Mouse (Mus musculus): ENCODE results near the gene Rnls.
A peak's percentile ranks its signal among the peaks of the same experiment; 100 is the strongest.
"Not testable (repeated sequence)": the region's sequence is repeated elsewhere in the genome, so short reads cannot be mapped to it uniquely, and the experiment has no call there.

Rnls gene

GRCm38 (mm10) chr19:33391651-33392382 lies at the start of gene Rnls:
Rnls (minus strand) TSS chr19:33392295.
- DNase-seq (ENCODE audit: low spot score) = peak; percentile 90

- DNase-seq (ENCODE audit: low spot score) = no peak
These were observed 37.4 kb upstream of the Rnls start for GRCm38 (mm10) chr19:33429457-33429856.

GRCm38 (mm10) chr19:33419368-33419767 lies 27.3 kb upstream of the Rnls start:
- not testable (repeated sequence) for DNase-seq (ENCODE audit: low spot score)

GRCm38 (mm10) chr19:33380825-33381224 lies 11.3 kb downstream of the Rnls start:
- DNase-seq (ENCODE audit: low spot score) = no peak

- DNase-seq (ENCODE audit: low spot score) = peak; percentile 81
These were observed 11.7 kb downstream of the Rnls start for GRCm38 (mm10) chr19:33380386-33380785.

- no peak for DNase-seq (ENCODE audit: low spot score)
These were observed 23.3 kb downstream of the Rnls start for GRCm38 (mm10) chr19:33368808-33369207.

GRCm38 (mm10) chr19:33366661-33367060 lies 25.4 kb downstream of the Rnls start:
- DNase-seq (ENCODE audit: low spot score) = peak; percentile 84

- no peak for DNase-seq (ENCODE audit: low spot score)
These were observed 35.1 kb downstream of the Rnls start for GRCm38 (mm10) chr19:33357019-33357418.

- no peak for DNase-seq (ENCODE audit: low spot score)
These were observed 52.0 kb downstream of the Rnls start for GRCm38 (mm10) chr19:33340119-33340518.

GRCm38 (mm10) chr19:33326706-33327641 lies 65.1 kb downstream of the Rnls start:
- DNase-seq (ENCODE audit: low spot score) = no peak

- no peak for DNase-seq (ENCODE audit: low spot score)
These were observed 73.3 kb downstream of the Rnls start for GRCm38 (mm10) chr19:33318785-33319184.

GRCm38 (mm10) chr19:33317130-33317529 lies 75.0 kb downstream of the Rnls start:
- DNase-seq (ENCODE audit: low spot score) = no peak

- no peak for DNase-seq (ENCODE audit: low spot score)
These were observed 92.3 kb downstream of the Rnls start for GRCm38 (mm10) chr19:33299726-33300292.

GRCm38 (mm10) chr19:33296338-33296737 lies 95.8 kb downstream of the Rnls start:
- DNase-seq (ENCODE audit: low spot score) = no peak

- no peak for DNase-seq (ENCODE audit: low spot score)
These were observed 109.1 kb downstream of the Rnls start for GRCm38 (mm10) chr19:33282985-33283384.

- DNase-seq (ENCODE audit: low spot score) = no peak
These were observed 115.7 kb downstream of the Rnls start for GRCm38 (mm10) chr19:33276421-33276820.

- DNase-seq (ENCODE audit: low spot score) = no peak
These were observed 118.4 kb downstream of the Rnls start for GRCm38 (mm10) chr19:33273676-33274075.

- peak; percentile 7 for DNase-seq (ENCODE audit: low spot score)
These were observed 120.5 kb downstream of the Rnls start for GRCm38 (mm10) chr19:33271571-33271970.

- peak; percentile 18 for DNase-seq (ENCODE audit: low spot score)
These were observed 121.9 kb downstream of the Rnls start for GRCm38 (mm10) chr19:33270231-33270630.

GRCm38 (mm10) chr19:33268044-33268443 lies 124.1 kb downstream of the Rnls start:
- DNase-seq (ENCODE audit: low spot score) = no peak

- no peak for DNase-seq (ENCODE audit: low spot score)
These were observed 126.8 kb downstream of the Rnls start for GRCm38 (mm10) chr19:33265245-33265644.

GRCm38 (mm10) chr19:33264224-33264993 lies 127.7 kb downstream of the Rnls start:
- DNase-seq (ENCODE audit: low spot score) = no peak
